Mouse (Mus musculus): ENCODE measurements around the gene Brd1. TPM values are rescaled to one million over a fixed set of nuclear protein-coding genes. Genes with fewer than 3 reads are reported as not detected.
"Not testable (repeated sequence)": the region's sequence is repeated elsewhere in the genome, so short reads cannot be mapped to it uniquely, and the experiment has no call there.

Brd1 gene
- polyA plus RNA-seq, 1 experiment from 2014 or later, result 22.7 TPM

DNA sequence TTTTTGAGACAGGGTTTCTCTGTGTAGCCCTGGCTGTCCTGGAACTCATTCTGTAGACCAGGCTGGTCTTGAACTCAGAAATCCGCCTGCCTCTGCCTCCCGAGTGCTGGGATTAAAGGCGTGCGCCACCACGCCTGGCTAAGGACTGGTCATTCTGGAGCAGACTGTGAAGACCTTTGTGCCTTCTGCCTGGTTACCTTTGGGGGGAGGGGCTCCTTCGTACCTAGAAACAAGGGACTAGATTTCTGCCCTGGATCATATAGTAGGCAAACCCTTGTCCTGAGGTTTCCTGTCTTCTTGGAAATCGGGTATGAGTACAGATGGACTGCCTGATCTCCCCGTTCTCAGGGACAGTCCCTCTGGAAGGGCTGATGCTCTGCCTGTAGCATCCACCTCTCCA is 15.6 kb upstream of the Brd1 start:
- WGBS, result 94% methylated on average over 8 of the region's 8 CpGs

DNA sequence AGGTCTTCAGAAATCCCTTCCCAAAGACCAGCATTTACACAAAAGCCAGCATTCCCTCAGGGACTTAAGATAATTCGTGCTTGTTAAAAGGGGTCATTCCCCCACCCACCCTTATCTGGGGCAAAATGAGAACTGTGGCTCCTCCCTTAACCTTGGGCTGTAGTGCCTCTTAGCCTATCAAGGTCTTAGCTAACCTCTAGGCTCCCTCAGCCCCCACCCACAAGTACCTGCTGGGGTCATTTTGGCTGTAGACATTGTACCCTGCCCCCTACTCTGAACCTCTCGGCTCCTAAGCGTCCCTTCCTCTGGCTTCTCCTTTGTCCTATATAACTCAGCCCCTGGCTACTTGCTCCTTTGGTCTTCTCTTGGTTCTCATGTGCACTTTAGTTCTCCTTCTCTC is 11.9 kb upstream of the Brd1 start:
- H3K4me3 ChIP-seq, result no peak overlapping the region
- H3K36me3 ChIP-seq (replicated peaks), result no peaks in the 10 kb centered on the region
- 55% methylated on average over 3 of the region's 3 CpGs for WGBS
- no peak for DNase-seq (ENCODE audit: extremely low spot score, low spot score)
- H3K27ac ChIP-seq, result no peak overlapping the region
- no peaks in the 10 kb centered on the region for H3K9me3 ChIP-seq
- H3K4me1 ChIP-seq, result peaks cover 14% of the 10 kb centered on the region
- peaks cover 7% of the 10 kb centered on the region; the same call in 1 of the 2 replicates for H3K27me3 ChIP-seq (ENCODE audit: poor library complexity, severe bottlenecking)

More for the DNA sequence above, 15.6 kb upstream of the Brd1 start:
- not testable (repeated sequence) for H3K27me3 ChIP-seq (ENCODE audit: poor library complexity, severe bottlenecking); H3K36me3 ChIP-seq (replicated peaks); H3K4me3 ChIP-seq; DNase-seq (ENCODE audit: extremely low spot score, low spot score); H3K9me3 ChIP-seq; H3K27ac ChIP-seq
- peaks cover 25% of the 10 kb centered on the region for H3K4me1 ChIP-seq

DNA sequence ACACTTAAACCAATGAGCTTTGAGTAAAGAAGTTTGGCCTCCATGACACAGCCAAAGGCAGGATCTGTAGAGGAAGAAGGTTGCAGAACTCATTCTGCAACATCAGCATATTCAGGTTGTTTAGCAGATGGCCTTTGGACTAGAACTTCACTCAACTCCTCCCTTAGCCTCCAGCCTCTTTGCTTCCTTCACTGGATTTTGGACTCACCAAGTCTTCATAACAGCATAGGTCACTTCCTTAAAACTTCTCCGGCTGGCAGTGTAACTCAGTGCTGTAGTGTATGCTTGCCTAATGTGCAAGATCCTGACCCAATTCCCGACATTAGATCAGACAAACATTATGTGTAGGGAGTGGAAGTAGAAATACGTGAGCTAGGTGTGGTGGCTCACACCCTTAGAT is 11.3 kb upstream of the Brd1 start:
- H3K27me3 ChIP-seq (ENCODE audit: poor library complexity, severe bottlenecking), result peaks cover 7% of the 10 kb centered on the region; the same call in 1 of the 2 replicates
- no peak overlapping the region for H3K4me3 ChIP-seq
- no peak overlapping the region for H3K27ac ChIP-seq
- H3K4me1 ChIP-seq, result peaks cover 8% of the 10 kb centered on the region
- no peaks in the 10 kb centered on the region for H3K36me3 ChIP-seq (replicated peaks)
- DNase-seq (ENCODE audit: extremely low spot score, low spot score), result no peak
- no peaks in the 10 kb centered on the region for H3K9me3 ChIP-seq
- WGBS, result 85% methylated on average over 3 of the region's 3 CpGs

DNA sequence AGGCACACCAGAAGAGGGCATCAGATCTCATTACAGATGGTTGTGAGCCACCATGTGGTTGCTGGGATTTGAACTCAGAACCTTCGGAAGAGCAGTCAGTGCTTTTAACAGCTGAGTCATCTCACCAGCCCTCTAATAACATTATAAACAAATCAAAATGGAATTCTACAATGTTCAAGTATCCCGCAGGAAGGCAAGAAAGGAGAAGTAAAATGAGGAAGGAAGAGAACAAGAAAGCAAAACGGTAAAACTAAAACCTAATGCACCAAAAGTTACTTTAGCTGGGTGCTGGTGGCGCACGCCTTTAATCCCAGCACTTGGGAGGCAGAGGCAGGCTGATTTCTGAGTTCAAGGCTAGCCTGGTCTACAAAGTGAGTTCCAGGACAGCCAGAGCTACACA is 9.3 kb upstream of the Brd1 start:
- not testable (repeated sequence) for H3K27me3 ChIP-seq (ENCODE audit: poor library complexity, severe bottlenecking)

DNA sequence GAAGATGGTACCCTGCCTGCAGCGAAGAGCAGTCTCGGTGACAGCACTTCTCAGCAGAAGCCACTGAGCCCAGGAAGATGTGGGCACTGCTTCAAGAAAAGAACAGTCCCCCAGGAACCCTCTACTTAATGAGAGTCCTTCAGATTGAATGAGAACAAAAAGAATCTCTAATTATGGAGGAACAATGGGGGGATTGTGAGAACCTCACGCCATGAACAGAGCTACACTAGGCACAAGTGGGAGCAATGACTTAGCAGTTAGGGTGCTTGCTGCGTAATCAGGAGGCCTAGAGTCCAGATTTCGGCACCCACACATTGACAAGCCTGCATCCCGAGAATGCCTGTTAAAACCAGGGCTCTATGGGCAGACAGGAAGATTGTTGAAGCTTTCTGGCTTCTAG is 7.3 kb upstream of the Brd1 start:
- Histone ChIP-seq H3K36me3 (replicated peaks) (no peaks in the 10 kb centered on the region), H3K27ac (no peak overlapping the region), H3K4me1 (peaks cover 5% of the 10 kb centered on the region), H3K9me3 (no peaks in the 10 kb centered on the region), H3K27me3 (ENCODE audit: poor library complexity, severe bottlenecking) (peaks cover 7% of the 10 kb centered on the region), H3K4me3 (no peak overlapping the region)
- 44% methylated on average over 6 of the region's 6 CpGs for WGBS
- DNase-seq (ENCODE audit: extremely low spot score, low spot score), result no peak

More for the DNA sequence above, 9.3 kb upstream of the Brd1 start:
- not testable (repeated sequence) for H3K4me3 ChIP-seq; H3K36me3 ChIP-seq (replicated peaks); H3K9me3 ChIP-seq; H3K4me1 ChIP-seq; H3K27ac ChIP-seq; DNase-seq (ENCODE audit: extremely low spot score, low spot score)
- 92% methylated on average over 5 of the region's 5 CpGs for WGBS

DNA sequence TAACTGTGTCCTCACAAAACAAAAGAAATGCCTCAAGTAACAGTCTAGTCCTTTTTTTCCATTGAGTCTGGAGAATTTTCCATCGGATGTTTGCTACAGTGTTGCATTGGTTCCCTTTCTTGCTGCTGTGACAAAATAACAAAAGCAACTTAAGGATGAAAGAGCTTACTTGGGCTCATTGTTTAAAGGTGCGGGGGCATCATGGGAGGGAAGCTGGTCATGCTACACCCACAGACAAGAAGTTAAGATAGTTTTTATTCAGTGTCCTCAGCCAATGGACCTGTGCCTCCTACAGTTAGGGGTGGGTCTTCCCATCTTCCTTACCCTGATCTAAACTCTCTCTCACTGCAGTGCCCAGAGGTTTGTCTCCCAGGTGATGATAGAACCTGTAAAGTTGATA is 4.4 kb upstream of the Brd1 start:
- no peak for DNase-seq (ENCODE audit: extremely low spot score, low spot score)
- Histone ChIP-seq H3K27me3 (ENCODE audit: poor library complexity, severe bottlenecking) (peaks cover 7% of the 10 kb centered on the region), H3K27ac (no peak overlapping the region), H3K4me3 (no peak overlapping the region), H3K36me3 (replicated peaks) (no peaks in the 10 kb centered on the region), H3K4me1 (peaks cover 10% of the 10 kb centered on the region), H3K9me3 (no peaks in the 10 kb centered on the region)
- 71% methylated on average over 2 of the region's 2 CpGs for WGBS

DNA sequence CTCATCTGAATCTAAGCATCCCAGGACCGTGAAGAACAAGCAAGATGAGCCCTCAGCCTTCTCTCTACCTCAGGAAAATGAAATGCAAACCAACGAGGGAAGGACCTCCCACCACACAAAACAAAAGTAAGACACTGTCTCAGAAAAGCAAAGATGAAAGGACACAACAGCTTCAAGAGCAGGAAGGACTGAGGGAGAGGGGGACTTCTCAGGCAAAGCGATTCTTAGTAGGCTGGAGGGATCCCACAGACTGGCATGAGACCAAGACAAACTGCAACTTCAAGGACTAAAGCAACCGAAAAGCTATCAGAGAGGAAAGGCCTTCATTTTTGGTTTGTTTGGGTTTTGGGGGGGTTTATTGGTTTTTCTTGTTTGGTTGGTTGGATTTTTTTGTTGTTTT is 2.1 kb upstream of the Brd1 start:
- 82% methylated on average over 4 of the region's 4 CpGs for WGBS
- no peak overlapping the region for H3K4me3 ChIP-seq
- no peak overlapping the region for H3K27ac ChIP-seq
- H3K36me3 ChIP-seq (replicated peaks), result peaks cover 6% of the 10 kb centered on the region
- H3K27me3 ChIP-seq (ENCODE audit: poor library complexity, severe bottlenecking), result no peaks in the 10 kb centered on the region; the same call in 1 of the 2 replicates
- DNase-seq (ENCODE audit: extremely low spot score, low spot score), result no peak
- H3K9me3 ChIP-seq, result no peaks in the 10 kb centered on the region
- peaks cover 24% of the 10 kb centered on the region for H3K4me1 ChIP-seq

DNA sequence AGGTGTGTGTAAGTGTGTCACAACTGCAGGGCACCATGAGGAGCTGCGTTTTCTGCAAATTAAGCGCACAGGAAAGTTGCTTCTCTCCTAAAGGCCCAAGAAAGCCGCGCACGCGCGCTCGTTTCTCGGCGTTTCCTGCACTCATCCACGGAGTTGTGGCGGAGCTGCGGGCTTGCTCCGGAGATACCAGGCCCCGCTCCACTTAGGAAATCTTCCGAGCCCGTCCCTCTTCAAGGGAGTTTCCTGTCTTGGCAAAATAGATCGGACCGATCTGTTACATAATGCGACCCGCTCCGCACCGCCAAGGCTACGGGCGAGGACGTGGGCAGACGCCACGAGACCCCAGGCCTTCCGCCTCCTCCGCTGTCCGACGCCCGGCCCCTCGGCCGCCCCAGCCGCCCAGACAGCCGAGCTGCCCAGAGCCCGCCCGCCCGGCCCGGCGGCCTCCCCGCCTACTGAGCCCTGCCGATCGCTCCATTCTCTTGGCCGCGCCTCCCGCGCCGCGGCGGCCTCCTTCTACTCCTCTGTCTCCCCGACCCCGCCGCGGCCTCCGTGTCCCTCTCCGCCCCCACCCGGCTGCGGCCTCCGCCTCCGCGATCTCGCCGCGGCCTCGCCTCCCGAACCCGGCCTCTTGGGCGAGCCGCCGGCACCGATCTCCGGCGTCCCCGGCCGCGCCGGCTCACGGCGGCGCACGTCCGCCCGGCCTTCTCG is 837 bp downstream of the Brd1 start:
- DNase-seq (ENCODE audit: extremely low spot score, low spot score), result peak; percentile 47
- peak overlapping the region; percentile 99 for H3K4me3 ChIP-seq
- H3K36me3 ChIP-seq (replicated peaks), result peaks cover 35% of the 10 kb centered on the region
- H3K27me3 ChIP-seq (ENCODE audit: poor library complexity, severe bottlenecking), result no peaks in the 10 kb centered on the region
- H3K4me1 ChIP-seq, result peaks cover 27% of the 10 kb centered on the region
- under 1% methylated on average over 81 of the region's 86 CpGs for WGBS
- no peaks in the 10 kb centered on the region for H3K9me3 ChIP-seq
- peak overlapping the region; percentile 98 for H3K27ac ChIP-seq

DNA sequence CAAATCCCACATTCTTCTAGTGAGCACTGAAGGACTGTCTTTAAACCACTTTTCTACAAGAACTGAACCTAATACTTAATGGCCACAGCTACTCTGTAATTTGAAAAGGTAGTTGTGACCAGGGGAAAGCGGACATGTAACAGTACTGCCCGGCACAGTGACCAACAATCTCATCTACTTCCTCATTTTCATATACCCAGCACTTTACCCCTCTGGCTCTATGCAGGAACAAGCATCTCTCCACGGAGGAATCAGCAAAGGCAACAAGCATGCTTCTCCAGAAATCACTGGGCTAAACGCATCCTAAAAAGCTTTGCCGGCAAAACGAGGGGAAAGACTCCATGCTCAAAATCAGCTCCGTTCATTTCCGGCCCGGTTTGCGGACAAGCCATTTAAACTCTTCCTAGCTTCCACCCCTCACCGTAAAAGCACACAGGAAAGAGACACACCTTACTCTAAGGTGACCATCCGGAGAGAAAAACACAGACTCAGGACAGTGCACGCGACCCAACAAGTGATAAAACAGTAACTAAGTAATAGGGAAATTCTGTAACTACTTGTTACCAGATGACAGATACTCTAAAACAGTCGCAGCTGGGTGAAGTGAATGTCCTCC is 1.5 kb downstream of the Brd1 start:
- Histone ChIP-seq H3K36me3 (replicated peaks) (peaks cover 40% of the 10 kb centered on the region), H3K27ac (peak overlapping the region; percentile 98), H3K27me3 (ENCODE audit: poor library complexity, severe bottlenecking) (no peaks in the 10 kb centered on the region), H3K9me3 (no peaks in the 10 kb centered on the region), H3K4me1 (peaks cover 27% of the 10 kb centered on the region), H3K4me3 (peak overlapping the region; percentile 99)
- WGBS, result 44% methylated on average over 15 of the region's 15 CpGs
- DNase-seq (ENCODE audit: extremely low spot score, low spot score), result no peak

DNA sequence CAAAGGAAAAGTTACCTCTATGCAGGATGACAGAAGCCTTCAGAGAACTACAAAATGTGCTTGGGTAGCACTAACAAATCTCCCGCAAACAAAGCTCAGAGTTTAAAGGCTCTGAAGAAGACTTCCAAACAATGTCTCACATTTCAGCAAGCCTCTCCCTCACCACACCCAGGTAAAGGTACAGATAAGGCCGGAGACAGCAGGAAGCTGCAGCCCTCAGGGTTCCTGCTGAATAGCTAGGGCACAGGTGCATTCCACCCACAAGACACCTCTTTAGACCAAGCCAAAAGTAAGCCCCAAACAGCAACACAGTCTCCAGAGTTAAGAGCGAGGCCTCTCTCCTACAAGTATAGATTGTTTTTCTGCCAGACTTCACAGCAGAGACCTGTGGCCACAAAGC is 3.3 kb downstream of the Brd1 start:
- H3K36me3 ChIP-seq (replicated peaks), result peaks cover 54% of the 10 kb centered on the region
- H3K4me3 ChIP-seq, result peak overlapping the region; percentile 99; the same call in 1 of the 2 replicates
- no peaks in the 10 kb centered on the region for H3K9me3 ChIP-seq
- H3K27me3 ChIP-seq (ENCODE audit: poor library complexity, severe bottlenecking), result no peaks in the 10 kb centered on the region
- H3K4me1 ChIP-seq, result peaks cover 27% of the 10 kb centered on the region
- no peak for DNase-seq (ENCODE audit: extremely low spot score, low spot score)
- 92% methylated on average over 3 of the region's 3 CpGs for WGBS
- no peak overlapping the region for H3K27ac ChIP-seq

DNA sequence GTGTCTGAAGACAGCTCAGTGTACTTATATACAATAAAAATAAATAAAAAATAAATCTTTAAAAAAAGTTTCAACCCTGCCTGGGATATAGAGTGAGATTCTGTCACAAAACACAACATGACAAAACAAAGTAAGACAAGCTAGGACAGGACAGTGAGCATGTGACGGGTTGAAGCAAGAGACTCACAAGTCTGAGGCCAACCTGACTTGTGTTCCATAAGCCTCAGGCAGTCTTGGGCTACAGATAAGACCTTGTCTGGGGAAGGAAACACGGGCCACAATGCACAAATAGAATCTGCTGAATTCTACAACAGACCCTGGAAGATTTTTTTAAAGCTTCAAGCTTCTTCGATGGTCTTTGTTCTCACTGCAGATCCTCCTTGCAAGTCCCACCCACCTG is 6.8 kb downstream of the Brd1 start:
- Histone ChIP-seq H3K27ac (no peak overlapping the region), H3K36me3 (replicated peaks) (peaks cover 88% of the 10 kb centered on the region), H3K4me1 (peaks cover 15% of the 10 kb centered on the region), H3K27me3 (ENCODE audit: poor library complexity, severe bottlenecking) (no peaks in the 10 kb centered on the region), H3K4me3 (no peak overlapping the region), H3K9me3 (no peaks in the 10 kb centered on the region)
- no peak for DNase-seq (ENCODE audit: extremely low spot score, low spot score)
- WGBS, result 91% methylated on average over 3 of the region's 3 CpGs

DNA sequence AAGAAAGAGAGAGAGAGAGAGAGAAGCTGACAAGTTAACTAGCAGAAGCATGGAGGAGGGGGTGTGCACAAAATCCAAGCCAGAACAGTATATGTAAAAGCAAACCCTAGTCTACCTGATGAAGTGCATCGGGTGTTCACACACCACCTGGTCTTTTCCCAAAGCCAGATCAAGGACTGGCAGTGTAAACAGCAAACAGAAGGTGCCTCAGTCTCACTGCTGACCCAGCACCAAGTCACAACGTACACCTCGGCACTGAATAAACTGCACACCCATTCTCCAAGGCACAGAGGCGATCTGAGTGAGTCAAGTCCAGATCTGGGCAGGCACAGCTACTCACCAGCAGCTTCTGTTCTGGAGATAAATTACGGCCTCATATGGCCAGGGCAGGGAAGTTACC is 9.0 kb downstream of the Brd1 start:
- peaks cover 93% of the 10 kb centered on the region for H3K36me3 ChIP-seq (replicated peaks)
- H3K27ac ChIP-seq, result no peak overlapping the region
- WGBS, result 95% methylated on average over 5 of the region's 5 CpGs
- no peaks in the 10 kb centered on the region for H3K27me3 ChIP-seq (ENCODE audit: poor library complexity, severe bottlenecking)
- no peak for DNase-seq (ENCODE audit: extremely low spot score, low spot score)
- H3K9me3 ChIP-seq, result no peaks in the 10 kb centered on the region
- no peaks in the 10 kb centered on the region for H3K4me1 ChIP-seq
- no peak overlapping the region for H3K4me3 ChIP-seq

DNA sequence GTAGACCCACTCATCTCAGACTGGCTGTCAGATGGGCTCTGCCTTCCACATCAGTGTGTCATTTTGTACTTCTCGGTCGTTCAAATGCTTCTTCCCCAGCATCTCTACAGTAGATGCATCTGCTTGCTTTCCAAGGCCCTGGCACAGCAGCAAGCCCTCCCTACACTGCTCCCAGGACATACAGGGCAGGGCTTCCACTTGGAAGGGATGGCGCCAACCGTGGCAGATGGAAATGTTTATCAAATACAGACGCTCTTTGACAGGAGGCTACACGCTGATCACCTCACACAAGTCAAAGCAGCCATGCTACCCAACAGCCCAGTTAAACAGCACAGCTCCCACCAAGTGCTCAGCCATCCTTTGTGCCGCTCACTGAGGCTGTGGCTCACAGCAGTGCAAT is 9.7 kb downstream of the Brd1 start:
- Histone ChIP-seq H3K4me1 (no peaks in the 10 kb centered on the region), H3K36me3 (replicated peaks) (peaks cover 93% of the 10 kb centered on the region), H3K9me3 (no peaks in the 10 kb centered on the region), H3K27me3 (ENCODE audit: poor library complexity, severe bottlenecking) (no peaks in the 10 kb centered on the region), H3K4me3 (no peak overlapping the region), H3K27ac (no peak overlapping the region)
- 91% methylated on average over 7 of the region's 7 CpGs for WGBS
- DNase-seq (ENCODE audit: extremely low spot score, low spot score), result no peak
